14 mouse cellular contexts compared by ENCODE assay signal in genomic region chr16:17015853-17016230, GRCm38 (mm10).
"Had no signal": no experiment of that assay in that cellular context is flagged by ENCODE, and none has a peak within 500 bp of the region (broad histone marks: within the 10 kb centered on the region; RNA-seq: fewer than 3 reads in every experiment).

No protein-coding gene starts in this region.

- H3K27ac ChIP-seq: kidney, postnatal 0 days; liver, embryonic 13.5 days; neural tube, embryonic 13.5 days; stomach, embryonic 15.5 days had no signal

- DNase-seq: kidney, postnatal 25 days; liver, embryonic 13.5 days; lung, adult 2 months; lung, postnatal 14 days; lung, postnatal 4 days; midbrain, embryonic 14.5 days; retina, postnatal 1 day; spleen, adult 18-20 months; thymus, postnatal 4 days had no signal

- H3K4me2 ChIP-seq: liver, embryonic 13.5 days; midbrain, embryonic 11.5 days; neural tube, embryonic 13.5 days; stomach, embryonic 15.5 days had no signal

- H3K4me1 ChIP-seq: neural tube, embryonic 13.5 days; stomach, embryonic 15.5 days had no signal

- H3K9me3 ChIP-seq: liver, embryonic 13.5 days; neural tube, embryonic 13.5 days; stomach, embryonic 15.5 days had no signal

- H3K27me3 ChIP-seq: liver, embryonic 13.5 days; neural tube, embryonic 13.5 days; stomach, embryonic 15.5 days had no signal

- H3K4me3 ChIP-seq: layer of hippocampus, adult 2 months; liver, embryonic 13.5 days; neural tube, embryonic 13.5 days; stomach, embryonic 15.5 days had no signal

- H3K9ac ChIP-seq: liver, embryonic 13.5 days; neural tube, embryonic 13.5 days; stomach, embryonic 15.5 days had no signal
